In genomic region chr3:81782921-81783541, GRCm38 (mm10) we compare ENCODE assay signal across 8 mouse cellular contexts.
DNase-seq lines count a peak whose midpoint lies in the region; ATAC-seq and TF ChIP-seq lines count a peak whose summit lies in the region.

No protein-coding gene starts in this region.

- no peak for TF ChIP-seq POLR2A in bone marrow, adult 2 months (IDR thresholded peaks at IDR 0.05; ENCODE audit: borderline replicate concordance, control insufficient read depth, low read depth, low read length)

- no peaks in the 10 kb centered on the region for H3K36me3 ChIP-seq in hindbrain, embryonic 12.5 days
- H3K36me3 ChIP-seq in midbrain, embryonic 10.5 days = no peaks in the 10 kb centered on the region

- no peak overlapping the region for H3K27ac ChIP-seq in gastrocnemius, adult 2 months
- H3K27ac ChIP-seq in bone marrow, adult 2 months (ENCODE audit: control insufficient read depth, insufficient read depth, low read depth, low read length, poor library complexity) = no peak overlapping the region
- H3K27ac ChIP-seq in hindbrain, embryonic 12.5 days = no peak overlapping the region
- H3K27ac ChIP-seq in midbrain, embryonic 10.5 days (replicated peaks) = peak overlapping the region; percentile 67; the same call in 1 of the 2 replicates

- TF ChIP-seq CTCF in gastrocnemius, adult 2 months (IDR thresholded peaks at IDR 0.05) = peak; percentile 80
- TF ChIP-seq CTCF in bone marrow, adult 2 months (IDR thresholded peaks at IDR 0.05; ENCODE audit: control insufficient read depth, insufficient read depth, low read length) = no peak

- H3K4me3 ChIP-seq in gastrocnemius, adult 2 months = peak overlapping the region; percentile 60
- peak overlapping the region; percentile 27 for H3K4me3 ChIP-seq in bone marrow, adult 2 months (replicated peaks; ENCODE audit: control insufficient read depth, low read depth, low read length)
- H3K4me3 ChIP-seq in hindbrain, embryonic 12.5 days = no peak overlapping the region; the same call in 1 of the 2 replicates
- H3K4me3 ChIP-seq in midbrain, embryonic 10.5 days = no peak overlapping the region

- no peaks in the 10 kb centered on the region for H3K9me3 ChIP-seq in hindbrain, embryonic 12.5 days (replicated peaks)
- H3K9me3 ChIP-seq in midbrain, embryonic 10.5 days (replicated peaks) = no peaks in the 10 kb centered on the region

- WGBS in bone marrow, adult 2 months = under 1% methylated on average over 15 of the region's 15 CpGs
- WGBS in hindbrain, embryonic 12.5 days = 34% methylated on average over 15 of the region's 15 CpGs
- WGBS in midbrain, embryonic 10.5 days = 45% methylated on average over 15 of the region's 15 CpGs

- H3K9ac ChIP-seq in hindbrain, embryonic 12.5 days = peak overlapping the region; percentile 32; the same call in 1 of the 2 replicates

- intact Hi-C loops in gastrocnemius, adult 2 months (cut with DNase I) = loop anchor here (2.0 to 5.0 kb wide), 2 partner anchors 746 to 824 kb away; partner anchors contain the start of gene Pdgfc
- intact Hi-C loops in left cerebral cortex, postnatal 10 days (cut with DNase I) = loop anchor here (2.0 to 10.0 kb wide), 4 partner anchors 142 to 1698 kb away; no protein-coding TSS in a partner anchor

- ATAC-seq in hindbrain, embryonic 12.5 days (ENCODE audit: low FRiP score) = peak; percentile 50; the same call in 1 of the 2 replicates

- H3K27me3 ChIP-seq in hindbrain, embryonic 12.5 days = no peaks in the 10 kb centered on the region
- no peaks in the 10 kb centered on the region for H3K27me3 ChIP-seq in midbrain, embryonic 10.5 days (ENCODE audit: low read depth, poor library complexity, severe bottlenecking)

- DNase-seq in gastrocnemius, adult 2 months = peak; percentile 20
- no peak for DNase-seq in gastrocnemius, postnatal 25 days
- peak; percentile 58 for DNase-seq in fibroblast of lung, adult 2 months (ENCODE audit: low read depth)
- peak; percentile 32 to 38 for DNase-seq in left cerebral cortex, postnatal 10 days (ENCODE audit: extremely low spot score in 1 of 2, low spot score in 2 of 2)
- DNase-seq in midbrain, embryonic 10.5 days (ENCODE audit: low spot score) = peak; percentile 17
- peak; percentile 20 to 33 for DNase-seq in right cerebral cortex, postnatal 36 days (ENCODE audit: low spot score in 2 of 2)

- H3K4me2 ChIP-seq in hindbrain, embryonic 12.5 days (replicated peaks) = peak overlapping the region; percentile 40

- H3K4me1 ChIP-seq in bone marrow, adult 2 months (ENCODE audit: control insufficient read depth, insufficient read depth, low read length) = no peaks in the 10 kb centered on the region
- peaks cover 4% of the 10 kb centered on the region; the same call in 1 of the 2 replicates for H3K4me1 ChIP-seq in hindbrain, embryonic 12.5 days
- 0 out of 2 replicates have a peak, but pooled peaks cover 4% of the 10 kb centered on the region for H3K4me1 ChIP-seq in midbrain, embryonic 10.5 days

Comparison
In these comparisons a context has a peak if more than half of its experiments do, and no peak if none do; other contexts are left out.
1. H3K4me3 ChIP-seq: peak in gastrocnemius, adult 2 months (single experiment) and bone marrow, adult 2 months (single experiment); none in hindbrain, embryonic 12.5 days (single experiment) and midbrain, embryonic 10.5 days (single experiment).